ENCODE assay signal across 9 mouse cellular contexts in the genomic region with DNA sequence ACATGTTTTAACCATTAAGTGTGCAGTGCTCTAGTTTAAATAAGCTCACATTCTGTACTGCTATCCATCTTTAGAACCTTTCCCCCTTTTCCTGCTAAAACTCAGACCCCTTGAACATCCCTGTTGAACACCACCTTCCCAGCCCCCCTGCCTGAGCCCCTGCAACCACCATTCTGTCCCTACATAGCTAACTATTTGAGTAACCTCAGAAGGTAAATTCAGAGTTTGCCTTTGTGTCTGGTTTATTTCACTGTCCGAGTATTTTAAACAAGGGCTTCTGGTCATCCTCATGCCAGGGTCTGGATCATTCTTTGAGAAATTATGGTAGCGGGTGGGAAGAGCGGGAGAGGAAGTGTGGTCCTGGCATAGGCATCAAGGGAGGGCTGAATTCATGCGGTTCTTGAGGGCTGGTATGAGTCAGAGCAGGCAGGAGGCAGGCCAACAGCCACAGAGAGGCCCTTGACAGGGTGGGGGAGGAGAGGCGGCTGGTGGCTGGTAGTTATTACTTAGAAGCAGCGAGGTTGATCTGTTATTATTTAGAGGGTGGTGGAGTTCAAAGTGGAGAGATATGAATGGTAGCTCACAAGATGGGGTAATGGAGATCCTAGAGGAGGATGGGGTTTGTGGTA. TPM values are rescaled to one million over a fixed set of nuclear protein-coding genes. Genes with fewer than 3 reads are reported as not detected.
DNase-seq lines count a peak whose midpoint lies in the region; ATAC-seq lines count a peak whose summit lies in the region.
"Had no signal": no experiment of that assay in that cellular context is flagged by ENCODE, and none has a peak within 500 bp of the region (broad histone marks: within the 10 kb centered on the region; RNA-seq: fewer than 3 reads in every experiment).

No protein-coding gene starts in this region.

- no peak for ATAC-seq in frontal cortex, adult (ENCODE audit: low TSS enrichment)
- ATAC-seq in erythroid progenitor cell, adult 5-6 weeks (replicated peaks; ENCODE audit: low FRiP score, poor library complexity, severe bottlenecking) = no peak

- intact Hi-C loops in heart, postnatal 14 days (cut with DNase I) = no loop called here

- peak; percentile 25 for DNase-seq in gastrocnemius, postnatal 10 days
- DNase-seq in gastrocnemius, postnatal 4 days (ENCODE audit: low spot score in 2 of 2) = no peak
- DNase-seq in adrenal gland, postnatal 25 days = peak; percentile 69
- peak; percentile 38 to 63 for DNase-seq in heart, postnatal 14 days
- peak; percentile 78 for DNase-seq in lung, postnatal 10 days
- DNase-seq in thymus, adult 18-20 months = no peak

RNA-seq across cellular contexts. Expression of a gene that starts 34.8 kb away (rescaled TPM):
- under 1 TPM in 1 of 2 experiments, not detected in 1; 0.63 TPM for total RNA-seq in gastrocnemius, postnatal 10 days (2021)
- total RNA-seq in gastrocnemius, postnatal 4 days (2021) = 1 to 10 TPM; 1.7 to 5.3 TPM
- total RNA-seq in adrenal gland, postnatal 25 days (2021) = not detected in 2 replicates
- 100 to 1,000 TPM in 1 of 2 experiments, not detected in 1; 233 TPM for total RNA-seq in heart, postnatal 14 days (2021)
- total RNA-seq in erythroid progenitor cell, adult 5-6 weeks (2015; ENCODE audit: low replicate concordance) = not detected in 2 replicates
- total RNA-seq in erythroid progenitor cell, adult 5-6 weeks (2017; ENCODE audit: low replicate concordance) = not detected in 2 replicates
- total RNA-seq: liver, adult 2 months had no signal

Comparison
In these comparisons a context has a peak if more than half of its experiments do, and no peak if none do; other contexts are left out.
1. DNase-seq: peak in gastrocnemius, postnatal 10 days (single experiment), adrenal gland, postnatal 25 days (single experiment), heart, postnatal 14 days (2 of 2) and lung, postnatal 10 days (single experiment); none in gastrocnemius, postnatal 4 days (0 of 2) and thymus, adult 18-20 months (0 of 2).